Mouse (Mus musculus): ENCODE results near the gene Cdc20.

The Cdc20 gene

GRCm38 (mm10) chr4:118436820-118437603 is at the start of gene Cdc20:
Gene Cdc20 (minus strand): TSS chr4:118437352.
- DNase-seq = peak; percentile 90

- no peak for DNase-seq
These were observed 39.8 kb upstream of the Cdc20 start for GRCm38 (mm10) chr4:118476773-118477530.

GRCm38 (mm10) chr4:118472687-118473086 is 35.5 kb upstream of the Cdc20 start:
- DNase-seq = no peak

DNA sequence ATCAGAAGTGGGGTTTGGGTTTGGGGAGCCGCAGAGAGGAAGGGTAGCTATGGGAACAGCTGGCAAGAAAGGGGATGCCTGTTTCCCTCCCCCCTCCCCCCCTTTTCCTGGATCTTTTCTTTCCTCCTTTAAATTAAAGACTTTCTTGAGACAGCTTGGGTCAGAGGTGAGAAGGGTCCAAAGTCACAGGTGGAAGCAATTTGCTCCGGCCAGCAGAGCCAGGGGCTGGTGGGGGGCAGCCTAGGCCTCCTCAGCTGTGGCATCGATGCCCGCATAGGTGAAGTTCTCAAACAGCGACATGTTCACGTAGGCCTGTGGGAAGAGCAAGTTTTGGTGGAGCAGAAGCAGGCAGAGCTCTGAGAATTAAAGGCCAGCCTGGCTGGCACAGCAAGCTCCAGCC is 34.1 kb upstream of the Cdc20 start:
- no peak for DNase-seq

- DNase-seq = no peak
These were observed 28.6 kb upstream of the Cdc20 start for GRCm38 (mm10) chr4:118465697-118466163.

GRCm38 (mm10) chr4:118464956-118465355 is 27.8 kb upstream of the Cdc20 start:
- DNase-seq = no peak

- no peak for DNase-seq
These were observed 20.3 kb upstream of the Cdc20 start, which contains the start of gene Mpl for GRCm38 (mm10) chr4:118457345-118457975. Gene Mpl (minus strand): TSS chr4:118457513.

DNA sequence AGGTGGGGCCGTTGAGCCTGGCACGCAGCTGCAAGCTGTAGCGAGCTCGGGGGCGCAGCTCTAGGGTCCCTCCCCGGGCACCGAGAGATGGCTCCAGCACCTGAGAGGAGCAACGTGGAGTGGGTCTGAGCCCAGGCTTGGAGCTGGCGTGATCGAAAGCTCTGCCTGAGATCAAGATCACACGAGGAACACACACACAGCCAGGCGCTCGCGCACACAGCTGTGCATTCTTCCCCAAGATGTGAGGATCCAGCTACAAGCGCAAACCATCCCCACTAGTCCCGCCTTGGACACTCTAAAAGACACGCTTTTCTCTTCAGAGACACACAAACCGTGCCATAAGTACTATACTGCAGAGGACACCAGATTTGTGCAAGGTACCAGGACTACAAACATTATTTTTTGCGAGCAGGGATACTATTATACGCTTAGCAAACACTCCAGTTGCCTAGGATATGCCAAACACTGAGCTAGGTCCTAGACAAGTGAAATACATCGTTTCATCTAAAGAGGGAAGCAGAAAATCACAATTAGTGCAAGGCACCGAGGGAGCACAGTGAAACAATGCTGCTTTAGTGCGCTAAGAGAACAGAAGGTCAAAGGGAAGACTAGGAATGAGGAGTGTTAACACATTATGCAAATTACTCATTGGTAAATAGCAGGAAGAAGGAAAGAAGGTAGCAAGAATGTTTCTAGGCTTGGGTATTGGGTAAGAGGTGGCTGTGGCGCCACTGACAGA is 9.4 kb upstream of the Cdc20 start:
- DNase-seq = no peak

GRCm38 (mm10) chr4:118445781-118446414 is 8.7 kb upstream of the Cdc20 start:
- DNase-seq = no peak

DNA sequence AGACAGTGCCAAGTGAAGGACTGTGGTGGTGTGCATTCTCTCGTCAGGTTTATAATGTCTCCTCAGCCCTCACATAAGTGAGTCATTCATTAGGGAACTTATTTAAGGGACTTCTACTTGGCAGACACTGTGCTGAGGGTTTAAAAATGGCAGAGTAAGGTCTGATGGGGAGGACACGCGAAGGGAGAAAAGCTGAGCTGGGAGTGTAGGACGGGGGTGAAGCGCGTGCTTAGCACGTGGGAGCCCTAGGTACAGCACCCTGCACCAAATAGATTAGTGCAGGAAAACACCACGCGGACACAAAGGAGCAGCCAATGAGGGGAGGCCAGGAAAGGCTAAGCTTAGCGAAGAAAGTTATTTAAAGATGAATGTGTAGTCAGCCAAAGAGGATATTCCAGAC is 7.9 kb upstream of the Cdc20 start:
- DNase-seq = no peak

DNA sequence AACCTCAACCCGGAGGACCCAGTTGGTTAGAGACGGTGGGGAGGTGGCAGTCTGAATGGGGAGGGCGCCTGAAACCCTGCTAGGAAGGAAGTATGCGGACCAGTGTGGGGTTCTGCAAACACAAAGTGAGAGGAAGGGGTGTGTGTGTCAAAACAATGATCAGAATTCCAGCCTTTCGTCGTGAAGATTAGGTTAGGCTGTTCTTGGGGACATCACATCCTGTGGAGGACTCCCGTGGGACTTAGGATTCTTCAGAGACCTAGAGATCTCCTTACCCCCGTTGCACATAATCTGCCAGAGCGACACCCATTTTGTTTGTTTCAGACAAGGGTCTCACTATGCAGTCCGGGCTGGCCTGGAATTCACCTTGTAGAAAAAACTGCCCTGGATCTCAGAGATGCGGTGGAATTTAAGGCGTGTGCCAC is 689 bp upstream of the Cdc20 start:
- DNase-seq = peak; percentile 66

GRCm38 (mm10) chr4:118432332-118432731 is 4.8 kb downstream of the Cdc20 start:
- DNase-seq = no peak

DNA sequence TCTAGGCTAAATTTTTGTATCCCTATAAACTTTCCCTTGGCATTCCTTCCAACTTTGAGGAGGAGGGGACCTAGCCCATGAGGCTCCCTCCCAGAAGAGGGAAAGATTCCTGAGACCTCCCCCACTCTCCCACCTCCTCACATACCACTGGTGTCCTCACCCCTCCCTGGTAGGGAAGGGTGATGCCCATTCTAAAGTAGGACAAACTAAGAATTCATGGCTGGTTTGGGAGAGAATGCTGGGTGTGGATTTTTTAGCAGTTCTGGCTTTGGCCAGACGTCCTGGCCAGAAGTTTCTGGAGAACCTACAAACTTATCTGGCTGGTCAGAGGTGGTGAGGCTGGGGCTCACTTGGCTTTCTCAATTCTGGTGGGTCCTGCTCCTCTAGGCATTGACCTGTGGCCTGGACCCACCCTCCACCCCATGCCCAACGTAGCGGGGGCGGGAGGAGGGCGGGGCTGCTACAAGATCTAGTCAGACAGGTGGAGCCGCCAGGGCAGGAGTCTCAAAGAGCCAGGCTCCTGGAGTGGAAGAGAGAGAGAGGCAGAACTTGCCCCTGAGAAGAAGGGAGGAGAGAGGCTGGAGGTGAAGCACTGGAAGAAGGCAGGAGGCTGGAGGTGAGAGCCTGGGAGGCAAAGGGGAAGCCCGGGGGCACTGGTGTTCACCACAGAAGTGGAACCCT is 7.8 kb downstream of the Cdc20 start:
- no peak for DNase-seq

- DNase-seq = no peak
These were observed 8.5 kb downstream of the Cdc20 start for GRCm38 (mm10) chr4:118428531-118429214.

DNA sequence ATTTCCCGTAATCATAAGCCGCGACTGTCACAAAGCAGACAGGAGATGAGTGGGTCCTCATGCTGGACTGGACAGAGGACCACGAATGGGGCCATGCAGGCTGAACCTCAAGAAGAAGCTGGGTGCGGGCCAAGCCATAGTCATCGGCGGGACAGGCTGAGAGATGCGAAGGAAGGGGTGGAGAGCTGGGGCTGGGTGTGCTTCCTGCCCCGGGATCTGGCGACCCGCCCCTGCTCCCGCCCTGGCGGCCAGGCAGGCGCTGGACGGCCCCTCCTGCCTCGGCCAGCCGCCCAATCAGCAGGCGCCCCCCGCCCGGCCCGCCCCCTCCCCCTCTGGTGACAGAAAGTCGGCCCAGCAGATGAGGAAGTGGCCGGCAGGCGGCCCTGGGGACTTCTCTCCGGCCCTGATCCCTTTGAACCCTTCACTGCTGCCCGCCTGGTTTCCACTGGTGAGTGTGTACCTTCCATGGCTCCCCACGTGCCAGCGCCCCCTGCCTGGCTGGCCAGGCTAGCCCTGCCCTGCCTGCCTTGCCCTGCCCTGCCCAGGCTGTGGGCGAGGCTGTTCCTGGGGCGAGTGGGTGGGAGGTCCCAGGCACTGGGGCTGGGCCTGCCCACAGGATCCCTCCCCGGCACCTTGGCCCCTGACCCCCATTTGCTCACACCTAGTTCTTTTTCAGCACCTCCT is 9.2 kb downstream of the Cdc20 start, which contains the start of gene Elovl1:
TSS of gene Elovl1 (plus strand) at position 326 of the 684 bp plus-strand sequence.
- DNase-seq = peak; percentile 80

DNA sequence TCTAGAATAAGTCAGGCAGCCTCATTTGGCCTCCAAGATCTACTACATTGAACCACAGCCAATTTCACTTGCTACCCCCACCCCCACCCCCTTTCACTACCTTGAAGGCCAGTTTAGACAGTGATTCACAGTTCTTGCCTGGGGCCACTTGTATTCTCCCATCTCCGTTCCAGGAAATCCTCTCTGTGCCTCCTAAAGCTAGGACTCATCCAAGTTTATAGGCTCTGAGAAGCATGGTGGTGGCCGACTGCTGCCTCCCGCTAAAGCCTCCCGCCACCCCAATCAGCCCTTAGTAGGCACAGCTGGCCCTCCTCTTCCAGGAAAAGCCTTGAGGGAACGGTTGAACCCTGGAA is 9.8 kb downstream of the Cdc20 start:
- no peak for DNase-seq

DNA sequence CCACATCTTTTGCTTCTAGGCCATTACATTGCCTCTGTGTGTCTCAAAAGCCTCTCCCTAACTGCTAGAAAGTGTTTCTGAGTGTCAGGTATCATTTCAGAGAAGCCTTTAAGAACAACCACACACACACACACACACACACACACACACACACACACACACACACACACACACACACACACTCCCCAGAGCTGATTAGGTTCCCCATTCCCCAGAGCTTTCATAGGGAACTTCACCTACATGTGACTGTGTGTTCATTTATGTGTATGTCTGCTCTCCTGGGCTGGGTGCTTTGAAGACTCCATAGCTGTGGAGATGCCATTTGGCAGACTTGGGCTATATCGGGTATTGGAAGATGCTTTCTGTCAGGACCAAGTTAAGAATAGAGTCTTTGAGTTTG is 11.8 kb downstream of the Cdc20 start:
- DNase-seq = no peak

GRCm38 (mm10) chr4:118424541-118425160 is 12.5 kb downstream of the Cdc20 start:
- no peak for DNase-seq

DNA sequence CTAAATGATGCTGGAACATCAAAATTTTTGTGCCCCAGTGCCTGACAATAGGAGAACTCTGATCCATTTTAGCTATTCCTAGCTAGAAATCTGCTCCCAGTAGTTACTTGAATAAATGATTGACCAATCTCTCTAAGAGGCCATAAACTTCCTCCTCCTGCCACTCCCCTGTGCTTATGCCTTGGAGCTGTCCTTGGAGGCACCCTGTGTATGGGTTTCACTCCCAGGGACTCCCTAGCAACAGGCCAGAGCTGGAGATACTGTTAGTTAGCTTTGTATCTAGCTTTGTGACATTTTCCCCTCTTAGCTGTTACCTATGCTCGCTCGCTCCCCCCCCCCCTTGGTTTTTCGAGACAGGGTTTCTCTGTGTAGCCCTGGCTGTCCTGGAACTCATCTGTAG is 15.8 kb downstream of the Cdc20 start:
- DNase-seq = no peak
